Mouse (Mus musculus) kidney, postnatal 0 days (tissue): ENCODE results near the gene Trim29. TPM values are rescaled to one million over a fixed set of nuclear protein-coding genes. Genes with fewer than 3 reads are reported as not detected.

ENCODE experiments used
- ATAC-seq: fragments of 200-750 bp; cut with Nextera tagmentation; replicated peaks from 2 replicates; pipeline ENCODE4 v1.8.0; 2017; ENCODE audit warnings: low read depth, moderate number of reproducible peaks, moderate TSS enrichment, moderate library complexity; ENCODE audit not compliant: low FRiP score
- DNase-seq: peaks from one replicate; pipeline ENCODE4 v3.0.0-alpha.2; 2016; ENCODE audit warnings: low spot score
- H3K27ac ChIP-seq: fragments of 300-500 bp; sonication (generic); 2 replicates; pipeline ENCODE4 v1.5.1; 2014; ENCODE audit warnings: mild to moderate bottlenecking
- H3K27me3 ChIP-seq: fragments of 300-500 bp; sonication (generic); 2 replicates; pipeline ENCODE4 v1.6.1; 2014; ENCODE audit warnings: low read length, mixed read lengths; ENCODE audit not compliant: insufficient read depth
- H3K36me3 ChIP-seq: fragments of 300-500 bp; sonication (generic); 2 replicates; pipeline ENCODE4 v1.6.1; 2014; ENCODE audit warnings: low read length, mixed read lengths; ENCODE audit not compliant: insufficient read depth
- H3K4me1 ChIP-seq: fragments of 300-500 bp; sonication (generic); replicated peaks from 2 replicates; pipeline ENCODE4 v1.6.1; 2014; ENCODE audit warnings: antibody characterized with exemption, low read length, mixed read lengths; ENCODE audit not compliant: insufficient read depth
- H3K4me2 ChIP-seq: fragments of 300-500 bp; sonication (generic); 2 replicates; pipeline ENCODE4 v1.6.1; 2014; ENCODE audit warnings: mild to moderate bottlenecking, low read length, moderate library complexity, mixed read lengths
- H3K4me3 ChIP-seq: fragments of 300-500 bp; sonication (generic); replicated peaks from 2 replicates; pipeline ENCODE4 v1.5.1; 2014; ENCODE audit warnings: low read depth, low read length
- H3K9ac ChIP-seq: fragments of 300-500 bp; sonication (generic); 2 replicates; pipeline ENCODE4 v1.6.1; 2014; ENCODE audit warnings: low read depth, low read length
- H3K9me3 ChIP-seq: fragments of 300-500 bp; sonication (generic); replicated peaks from 2 replicates; pipeline ENCODE4 v1.6.1; 2016; ENCODE audit warnings: low read length, inconsistent platforms, mixed read lengths
- CTCF ChIP-seq: IDR thresholded peaks from 2 replicates; pipeline ENCODE4 v1.5.1; 2016; ENCODE audit warnings: antibody characterized with exemption, low read depth, mild to moderate bottlenecking, moderate library complexity
- WGBS: fragments of 180-500 bp; shearing (Covaris S2); extraction: QIAGEN DNeasy Blood & Tissue Kit; methylation state at CpG from one replicate; pipeline ENCODE4 v1.1.7; 2014; 5-methylcytosine and 5-hydroxymethylcytosine counted together
- polyA plus RNA-seq: library from polyadenylated mRNA; unstranded; fragments of >200 nt; fragmentation: Nextera tagmentation; extraction: Ambion mirVana; gene quantifications from 2 replicates; pipeline ENCODE4 v1.2.1, GENCODE M21; 2015

The Trim29 gene
- 2.5 and 2.6 TPM in 2 replicates for polyA plus RNA-seq

DNA sequence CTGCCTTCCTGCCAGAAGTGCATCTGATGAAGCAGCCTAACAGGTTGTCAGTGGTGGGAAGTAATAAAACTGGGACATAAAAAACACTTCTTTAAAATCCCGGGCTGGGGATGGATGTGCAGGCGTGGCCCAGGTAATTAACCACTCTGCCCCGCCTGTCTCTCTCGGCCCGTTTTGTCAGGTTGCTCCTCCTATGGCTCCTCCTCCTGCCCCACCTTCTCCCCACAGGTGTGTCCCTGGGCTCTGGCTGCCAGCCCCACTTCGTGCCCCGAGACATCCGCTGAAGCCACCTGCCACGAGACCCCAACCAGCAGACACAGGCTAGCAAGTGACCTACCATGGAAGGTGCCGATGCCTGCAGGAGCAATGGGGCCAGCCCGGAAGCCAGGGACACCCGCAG, at the start of gene Trim29:
Trim29 (plus strand) TSS at position 311 of the 400 bp plus-strand sequence.
- DNase-seq: no peak

DNA sequence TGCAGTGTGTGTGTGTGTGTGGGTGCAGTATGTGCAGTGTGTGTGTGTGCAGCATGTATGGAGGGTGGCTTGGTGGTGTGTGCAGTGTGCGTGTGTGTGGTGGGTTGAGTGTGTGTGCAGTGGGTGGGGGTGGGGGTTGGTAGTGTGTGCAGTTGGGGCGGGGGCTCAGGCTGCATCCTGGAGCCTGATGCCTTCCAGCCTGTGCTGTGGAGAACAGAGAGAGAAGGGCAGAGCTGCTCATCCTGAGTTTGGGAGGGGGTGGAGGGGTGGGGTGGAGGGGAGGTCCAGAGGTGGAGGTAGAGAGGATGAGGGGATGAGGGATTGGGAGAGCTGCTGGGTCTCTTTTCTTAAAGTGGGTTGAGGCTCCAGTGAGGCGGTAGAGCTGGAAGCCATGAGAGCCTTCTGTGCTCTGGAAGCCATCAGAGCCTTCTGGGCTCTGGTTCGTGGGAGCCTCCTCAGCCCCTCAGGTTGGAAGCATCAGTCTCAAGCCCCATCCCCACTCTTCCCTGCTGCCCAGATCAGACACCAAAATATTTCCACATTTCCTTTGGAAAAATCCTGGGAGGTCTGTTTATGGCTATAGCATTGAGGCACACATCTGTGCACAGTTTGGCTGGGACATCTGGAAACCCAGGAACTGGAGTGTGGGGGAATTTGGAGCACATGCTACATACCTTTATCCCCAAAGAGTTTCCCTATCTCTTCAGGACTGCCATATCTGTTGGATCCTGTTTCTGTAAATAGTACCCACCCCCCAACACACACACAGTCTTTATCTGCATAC, 49.3 kb upstream of the Trim29 start:
- H3K4me1 ChIP-seq: peaks cover 30% of the 10 kb centered on the region
- H3K27ac ChIP-seq: peak overlapping the region; percentile 89
- ATAC-seq: peak; percentile 11; the same call in 1 of the 2 replicates
- WGBS: 47% methylated on average over 4 of the region's 4 CpGs
- H3K27me3 ChIP-seq: no peaks in the 10 kb centered on the region
- no peaks in the 10 kb centered on the region for H3K9me3 ChIP-seq
- no peak overlapping the region for H3K4me3 ChIP-seq
- no peaks in the 10 kb centered on the region for H3K36me3 ChIP-seq
- no peak for TF ChIP-seq CTCF
- H3K4me2 ChIP-seq: no peak overlapping the region
- H3K9ac ChIP-seq: no peak overlapping the region
- peak; percentile 71 for DNase-seq

More for the DNA sequence above, at the start of gene Trim29:
- H3K4me2 ChIP-seq: no peak within 1 kb of the TSS
- ATAC-seq: no peak
- no peaks in the 10 kb centered on the region for H3K36me3 ChIP-seq
- H3K9me3 ChIP-seq: no peaks in the 10 kb centered on the region
- H3K9ac ChIP-seq: no peak within 1 kb of the TSS
- no peaks in the 10 kb centered on the region for H3K4me1 ChIP-seq
- no peak for TF ChIP-seq CTCF
- 39% methylated on average over 12 of the region's 12 CpGs for WGBS
- no peak within 1 kb of the TSS for H3K4me3 ChIP-seq
- H3K27me3 ChIP-seq: no peaks in the 10 kb centered on the region
- 0 out of 2 replicates have a peak within 1 kb of the TSS, but pooled peaks have one; percentile 13 for H3K27ac ChIP-seq

DNA sequence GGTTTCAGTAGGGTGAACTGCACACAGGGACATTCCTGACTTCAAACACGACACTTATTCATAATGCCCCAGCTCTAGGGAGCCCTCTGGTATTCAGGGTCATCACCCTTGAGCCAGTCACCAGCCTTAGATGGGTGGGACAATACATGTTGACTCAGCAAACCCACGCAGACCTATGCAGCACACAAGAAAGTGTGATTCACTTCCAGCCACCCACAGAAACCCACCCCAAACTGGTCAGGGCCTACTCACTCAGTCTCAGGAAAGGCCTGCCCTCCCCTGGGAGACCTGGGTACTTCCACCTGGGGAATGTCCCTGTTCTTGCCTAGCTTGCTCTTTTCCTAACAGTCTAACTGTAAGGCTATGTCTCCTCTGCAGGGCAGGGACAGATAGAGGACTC, 48.7 kb upstream of the Trim29 start:
- TF ChIP-seq CTCF: peak; percentile 52
- H3K9me3 ChIP-seq: no peaks in the 10 kb centered on the region
- no peak overlapping the region for H3K9ac ChIP-seq
- H3K4me1 ChIP-seq: peaks cover 30% of the 10 kb centered on the region
- H3K27ac ChIP-seq: peak overlapping the region; percentile 89
- no peak overlapping the region for H3K4me3 ChIP-seq
- H3K36me3 ChIP-seq: no peaks in the 10 kb centered on the region
- no peak overlapping the region for H3K4me2 ChIP-seq
- ATAC-seq (peak; percentile 74), DNase-seq (peak; percentile 73)
- no peaks in the 10 kb centered on the region for H3K27me3 ChIP-seq
- WGBS: 27% methylated on average over 2 of the region's 2 CpGs

DNA sequence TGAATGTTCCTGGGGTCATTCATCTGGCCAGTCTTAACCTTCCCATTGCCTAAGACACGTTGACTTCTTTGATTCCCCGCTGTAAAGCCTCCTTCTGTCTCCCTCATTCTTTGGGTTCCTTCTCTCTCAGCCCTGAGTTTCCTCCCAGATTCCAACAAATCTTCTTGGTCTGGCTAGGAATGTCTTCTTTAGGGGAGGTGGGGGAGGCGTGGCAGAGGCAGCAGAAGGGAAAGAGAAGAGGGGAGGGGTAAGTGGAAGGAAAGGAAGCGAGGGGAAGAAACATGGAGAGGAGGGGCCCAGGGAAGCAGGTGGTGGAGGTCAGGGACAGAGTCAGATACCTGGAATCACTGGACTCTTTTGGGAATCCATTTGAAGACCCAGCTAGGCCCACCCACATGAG, 48.3 kb upstream of the Trim29 start:
- H3K27me3 ChIP-seq: no peaks in the 10 kb centered on the region
- TF ChIP-seq CTCF: no peak
- H3K27ac ChIP-seq: peak overlapping the region; percentile 89
- no peak overlapping the region for H3K4me2 ChIP-seq
- ATAC-seq: no peak
- no peak overlapping the region for H3K9ac ChIP-seq
- H3K9me3 ChIP-seq: no peaks in the 10 kb centered on the region
- no peaks in the 10 kb centered on the region for H3K36me3 ChIP-seq
- peak; percentile 81 for DNase-seq
- no peak overlapping the region for H3K4me3 ChIP-seq
- WGBS: 28% methylated on average over 4 of the region's 4 CpGs
- H3K4me1 ChIP-seq: peaks cover 30% of the 10 kb centered on the region

DNA sequence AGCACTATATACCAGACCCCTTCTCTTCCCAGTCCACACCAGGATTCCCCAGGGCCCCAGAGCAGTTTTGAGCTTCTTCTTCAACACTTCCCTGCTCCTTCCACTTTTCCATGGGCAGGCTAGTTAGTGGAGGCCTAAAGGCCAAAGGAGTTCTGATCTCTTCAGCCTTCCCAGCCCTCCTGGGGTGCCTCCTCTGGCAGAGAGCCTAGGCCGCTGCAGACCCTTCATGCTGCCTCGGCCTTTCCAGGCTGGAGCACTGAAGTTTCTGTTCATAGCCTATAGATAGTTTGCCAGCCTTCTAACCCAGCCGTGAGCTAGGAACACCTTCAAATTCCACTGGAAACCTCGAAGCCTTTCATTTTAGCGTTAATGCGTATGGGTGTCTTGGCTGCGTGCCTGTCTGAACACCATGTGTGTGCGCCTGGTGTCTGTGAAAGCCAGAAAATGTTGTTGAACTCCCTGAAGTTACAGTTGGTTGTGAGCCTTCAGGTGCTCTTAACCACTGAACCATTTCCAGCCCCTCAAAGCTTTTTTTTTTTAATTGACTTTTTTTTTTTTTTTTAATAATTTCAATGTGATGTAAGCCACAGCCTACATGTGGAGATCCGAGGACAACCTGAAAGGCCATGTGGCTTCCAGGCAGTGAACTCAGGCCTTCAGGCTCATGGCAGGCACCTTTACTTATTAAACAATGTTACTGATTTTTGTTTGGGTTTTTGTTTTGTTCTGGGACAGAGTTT, 47.7 kb upstream of the Trim29 start:
- H3K36me3 ChIP-seq: no peaks in the 10 kb centered on the region
- peaks cover 30% of the 10 kb centered on the region for H3K4me1 ChIP-seq
- H3K27me3 ChIP-seq: no peaks in the 10 kb centered on the region
- TF ChIP-seq CTCF: no peak
- H3K9ac ChIP-seq: no peak overlapping the region
- peak overlapping the region; percentile 89 for H3K27ac ChIP-seq
- no peak overlapping the region for H3K4me3 ChIP-seq
- no peak for ATAC-seq
- H3K9me3 ChIP-seq: no peaks in the 10 kb centered on the region
- WGBS: 48% methylated on average over 9 of the region's 9 CpGs
- H3K4me2 ChIP-seq: no peak overlapping the region
- peak; percentile 66 for DNase-seq

DNA sequence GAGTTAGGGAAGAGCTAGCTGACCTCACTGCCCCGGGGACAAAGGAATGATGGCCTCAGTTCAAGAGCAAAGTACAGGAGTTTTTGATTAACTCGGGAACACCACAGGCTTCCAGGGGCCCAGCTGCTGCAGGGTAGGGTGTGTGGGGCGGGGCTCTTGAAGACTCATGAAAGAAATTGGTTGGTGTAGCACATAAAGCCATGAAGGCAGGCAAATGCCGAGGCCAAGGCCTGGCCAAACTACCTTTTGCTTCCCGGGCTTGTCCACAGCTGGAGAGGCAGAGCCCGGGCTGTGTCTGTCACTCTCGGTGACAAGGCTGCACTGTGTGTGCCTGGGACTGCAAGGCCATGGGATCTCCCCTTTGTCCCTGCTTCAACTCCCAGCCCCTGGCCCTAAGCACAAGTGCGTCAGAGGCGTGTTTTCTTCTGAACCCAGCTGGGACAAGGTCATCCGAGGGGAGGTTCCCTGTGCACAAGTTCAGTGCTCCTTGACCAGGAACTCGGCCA, 46.6 kb upstream of the Trim29 start:
- 20% methylated on average over 11 of the region's 11 CpGs for WGBS
- ATAC-seq: peak; percentile 79
- H3K9me3 ChIP-seq: no peaks in the 10 kb centered on the region
- no peak overlapping the region for H3K4me3 ChIP-seq
- H3K27me3 ChIP-seq: no peaks in the 10 kb centered on the region
- no peaks in the 10 kb centered on the region for H3K36me3 ChIP-seq
- no peak overlapping the region for H3K4me2 ChIP-seq
- H3K9ac ChIP-seq: peak overlapping the region; percentile 31; the same call in 1 of the 2 replicates
- TF ChIP-seq CTCF: no peak
- H3K4me1 ChIP-seq: peaks cover 30% of the 10 kb centered on the region
- DNase-seq: peak; percentile 57
- peak overlapping the region; percentile 89 for H3K27ac ChIP-seq
